In the genomic region with DNA sequence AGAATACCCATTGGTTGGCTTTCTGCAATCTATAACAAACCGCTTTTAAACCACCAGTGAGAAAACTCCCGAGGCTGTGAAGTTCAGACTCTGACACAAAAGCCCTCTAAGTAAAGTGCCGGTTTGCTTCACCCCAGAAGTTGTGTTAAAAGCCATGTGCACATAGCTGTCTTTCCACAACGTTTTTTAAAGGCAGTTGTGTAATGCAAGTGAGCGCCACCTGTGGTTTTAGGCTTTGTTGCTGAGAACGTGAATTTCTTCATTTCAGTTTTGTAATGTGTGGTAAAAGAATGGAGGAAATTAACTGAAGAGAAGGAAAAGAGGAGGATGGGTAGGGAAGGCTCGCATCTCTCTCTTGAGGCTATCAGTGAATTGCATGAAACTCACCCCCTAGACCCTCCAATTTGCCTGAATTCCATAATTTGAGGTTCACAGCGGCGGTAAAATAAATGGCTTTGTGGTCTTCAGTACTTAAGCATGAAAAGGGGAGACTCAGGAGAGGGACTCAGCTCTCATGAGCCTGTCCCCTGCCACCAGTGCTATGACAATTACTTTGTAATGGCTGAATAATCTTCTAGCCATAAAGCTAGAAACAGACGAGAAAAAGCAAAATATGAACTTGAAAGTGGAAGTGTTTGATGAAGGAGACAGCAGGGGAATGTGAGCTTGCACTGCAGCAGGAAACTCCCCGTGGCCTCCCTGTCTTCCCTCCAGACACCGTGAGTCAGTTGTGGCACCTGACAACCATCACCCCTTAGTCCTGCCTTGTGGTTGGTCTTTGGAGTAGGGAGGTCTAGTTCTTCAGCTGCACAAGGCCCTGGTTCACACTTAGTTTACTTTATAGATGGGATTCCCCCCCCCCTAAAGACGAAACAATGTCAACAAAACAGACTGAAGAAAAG, we compare ENCODE assay signal across 12 mouse cellular contexts. TPM values are rescaled to one million over a fixed set of nuclear protein-coding genes. Genes with fewer than 3 reads are reported as not detected.
DNase-seq lines count a peak whose midpoint lies in the region; ATAC-seq and TF ChIP-seq lines count a peak whose summit lies in the region.
"Had no signal": no experiment of that assay in that cellular context is flagged by ENCODE, and none has a peak within 500 bp of the region (broad histone marks: within the 10 kb centered on the region; RNA-seq: fewer than 3 reads in every experiment).

No protein-coding gene starts in this region.

- peak; percentile 74 for ATAC-seq in inflammation-experienced regulatory T-cells, adult 6 months
- ATAC-seq: intestine, postnatal 0 days had no signal

- H3K79me2 ChIP-seq in heart, adult 2 months (replicated peaks; ENCODE audit: control insufficient read depth, insufficient read depth, low read length) = no peaks in the 10 kb centered on the region

- peaks cover 7% of the 10 kb centered on the region; the same call in 1 of the 2 replicates for H3K4me1 ChIP-seq in heart, embryonic 10.5 days
- H3K4me1 ChIP-seq in heart, adult 2 months (ENCODE audit: control insufficient read depth, insufficient read depth, low read length) = no peaks in the 10 kb centered on the region; the same call in 1 of the 2 replicates
- peaks cover 22% of the 10 kb centered on the region for H3K4me1 ChIP-seq in forebrain, embryonic 10.5 days

- peak; percentile 71 for DNase-seq in heart, embryonic 10.5 days (ENCODE audit: low spot score)
- no peak for DNase-seq in heart, adult 2 months
- DNase-seq in CD4-positive helper T cell, adult 2 months (ENCODE audit: low read depth, low spot score) = peak; percentile 71
- peak; percentile 76 for DNase-seq in naive thymus-derived CD4-positive, alpha-beta T cell, adult 2 months (ENCODE audit: low read depth)
- no peak for DNase-seq in adrenal gland, postnatal 10 days
- no peak for DNase-seq in gastrocnemius, postnatal 14 days
- no peak for DNase-seq in forebrain, embryonic 10.5 days (ENCODE audit: extremely low spot score, low spot score)
- DNase-seq: cerebellum, adult 8-10 months had no signal

- no peak overlapping the region for H3K27ac ChIP-seq in heart, embryonic 10.5 days
- no peak overlapping the region for H3K27ac ChIP-seq in heart, adult 2 months
- no peak overlapping the region for H3K27ac ChIP-seq in forebrain, embryonic 10.5 days
- H3K27ac ChIP-seq: heart, embryonic 13.5 days had no signal

- no peak overlapping the region for H3K4me3 ChIP-seq in heart, embryonic 10.5 days
- H3K4me3 ChIP-seq in heart, adult 2 months = no peak overlapping the region
- no peak overlapping the region for H3K4me3 ChIP-seq in forebrain, embryonic 10.5 days
- H3K4me3 ChIP-seq: heart, embryonic 13.5 days had no signal

- no peak for TF ChIP-seq EP300 in heart, adult 2 months (IDR thresholded peaks at IDR 0.05; ENCODE audit: insufficient read depth, low read depth, low read length)

- WGBS in heart, embryonic 10.5 days = 74% methylated on average over 13 of the region's 13 CpGs
- WGBS in heart, adult 2 months = 71% methylated on average over 13 of the region's 13 CpGs
- 72% methylated on average over 13 of the region's 13 CpGs for WGBS in forebrain, embryonic 10.5 days

- TF ChIP-seq POLR2A in heart, adult 2 months (IDR thresholded peaks at IDR 0.05; ENCODE audit: insufficient read depth, low read depth, low read length) = no peak

- H3K27me3 ChIP-seq in heart, embryonic 10.5 days (ENCODE audit: insufficient read depth, poor library complexity, severe bottlenecking) = no peaks in the 10 kb centered on the region
- no peaks in the 10 kb centered on the region for H3K27me3 ChIP-seq in heart, adult 2 months (ENCODE audit: control insufficient read depth, insufficient read depth, low read length)
- no peaks in the 10 kb centered on the region for H3K27me3 ChIP-seq in forebrain, embryonic 10.5 days (ENCODE audit: poor library complexity, severe bottlenecking)
- H3K27me3 ChIP-seq: heart, embryonic 13.5 days had no signal

- intact Hi-C loops in heart, adult 2 months (cut with DNase I) = loop anchor here (5.0 kb wide), 2 partner anchors 43 to 103 kb away; a partner anchor contains a TSS
- intact Hi-C loops in gastrocnemius, postnatal 14 days (cut with DNase I; ENCODE audit: low total_unique reads) = loop anchor here (5.0 kb wide), 1 partner anchor 103 kb away; no protein-coding TSS in a partner anchor

- no peak for TF ChIP-seq CTCF in heart, adult 2 months (IDR thresholded peaks at IDR 0.05)

- H3K9ac ChIP-seq in heart, adult 2 months (ENCODE audit: low read depth, low read length) = no peak overlapping the region
- H3K9ac ChIP-seq: heart, embryonic 13.5 days had no signal

- no peaks in the 10 kb centered on the region for H3K9me3 ChIP-seq in heart, embryonic 10.5 days
- no peaks in the 10 kb centered on the region for H3K9me3 ChIP-seq in forebrain, embryonic 10.5 days
- H3K9me3 ChIP-seq: heart, embryonic 13.5 days had no signal

- no peaks in the 10 kb centered on the region for H3K36me3 ChIP-seq in heart, embryonic 10.5 days
- no peaks in the 10 kb centered on the region for H3K36me3 ChIP-seq in heart, adult 2 months (ENCODE audit: control insufficient read depth, insufficient read depth, low read length)
- H3K36me3 ChIP-seq in forebrain, embryonic 10.5 days (replicated peaks) = no peaks in the 10 kb centered on the region
- H3K36me3 ChIP-seq: heart, embryonic 13.5 days had no signal

RNA-seq across cellular contexts. Expression of a gene that starts 23.2 kb away (rescaled TPM):
- 105 and 111 TPM in 2 replicates for polyA plus RNA-seq in heart, embryonic 10.5 days (2016; fragmentation: Nextera tagmentation; extraction: Ambion mirVana)
- 10 to 100 TPM; 24.0 to 30.4 TPM for total RNA-seq in heart, adult 2 months (2021)
- 41.7 and 57.6 TPM in 2 replicates for polyA plus RNA-seq in heart, adult 2 months (2012; rRNA removed)
- polyA plus RNA-seq in inflammation-experienced regulatory T-cells, adult 6 months (2017; shearing (Covaris generic)) = 1,000 to 10,000 TPM; 2,255 to 2,929 (median 2,357) TPM
- 10 to 100 TPM; 43.0 to 44.5 TPM for total RNA-seq in adrenal gland, postnatal 10 days (2021)
- total RNA-seq in gastrocnemius, postnatal 14 days (2021) = 10 to 100 TPM; 15.2 to 15.3 TPM
- polyA plus RNA-seq in forebrain, embryonic 10.5 days (2016; fragmentation: Nextera tagmentation; extraction: Ambion mirVana) = 22.0 and 25.3 TPM in 2 replicates

RNA-seq across cellular contexts. Expression of a gene that starts 41.2 kb away (rescaled TPM):
- not detected in 2 replicates for polyA plus RNA-seq in heart, embryonic 10.5 days (2016; fragmentation: Nextera tagmentation; extraction: Ambion mirVana)
- total RNA-seq in heart, adult 2 months (2021) = under 1 TPM in 1 of 2 experiments, not detected in 1; 0.30 TPM
- 0.04 and 0.26 TPM in 2 replicates for polyA plus RNA-seq in heart, adult 2 months (2012; rRNA removed)
- polyA plus RNA-seq in inflammation-experienced regulatory T-cells, adult 6 months (2017; shearing (Covaris generic)) = not detected
- total RNA-seq in adrenal gland, postnatal 10 days (2021) = under 1 TPM in 1 of 2 experiments, not detected in 1; 0.60 TPM
- total RNA-seq in gastrocnemius, postnatal 14 days (2021) = not detected
- polyA plus RNA-seq in forebrain, embryonic 10.5 days (2016; fragmentation: Nextera tagmentation; extraction: Ambion mirVana) = not detected in 2 replicates
- polyA plus RNA-seq: embryonic facial prominence, embryonic 14.5 days; heart, embryonic 13.5 days had no signal

RNA-seq across cellular contexts. Expression of a gene that starts 42.9 kb away (rescaled TPM):
- polyA plus RNA-seq in heart, embryonic 10.5 days (2016; fragmentation: Nextera tagmentation; extraction: Ambion mirVana) = 0.55 and 0.73 TPM in 2 replicates
- total RNA-seq in heart, adult 2 months (2021) = not detected
- polyA plus RNA-seq in heart, adult 2 months (2012; rRNA removed) = 0.29 and 0.51 TPM in 2 replicates
- polyA plus RNA-seq in inflammation-experienced regulatory T-cells, adult 6 months (2017; shearing (Covaris generic)) = 1 to 10 TPM; 1.1 to 2.1 (median 1.1) TPM
- total RNA-seq in adrenal gland, postnatal 10 days (2021) = under 1 TPM; 0.15 to 0.27 TPM
- not detected for total RNA-seq in gastrocnemius, postnatal 14 days (2021)
- polyA plus RNA-seq in forebrain, embryonic 10.5 days (2016; fragmentation: Nextera tagmentation; extraction: Ambion mirVana) = not detected in 2 replicates

Comparison
In these comparisons a context has a peak if more than half of its experiments do, and no peak if none do; other contexts are left out.
1. DNase-seq: peak in heart, embryonic 10.5 days (single experiment), CD4-positive helper T cell, adult 2 months (single experiment) and naive thymus-derived CD4-positive, alpha-beta T cell, adult 2 months (single experiment); none in heart, adult 2 months (0 of 2), adrenal gland, postnatal 10 days (single experiment), gastrocnemius, postnatal 14 days (single experiment) and forebrain, embryonic 10.5 days (single experiment).
2. RNA of a gene that starts 23.2 kb away (polyA plus RNA-seq): 2,255 to 2,929 TPM in inflammation-experienced regulatory T-cells, adult 6 months; 105 to 111 TPM in heart, embryonic 10.5 days, 41.7 to 57.6 TPM in heart, adult 2 months and 22.0 to 25.3 TPM in forebrain, embryonic 10.5 days; every median in the first group is over 10 times any median in the second.